13 mouse cellular contexts compared by ENCODE assay signal in the genomic region with DNA sequence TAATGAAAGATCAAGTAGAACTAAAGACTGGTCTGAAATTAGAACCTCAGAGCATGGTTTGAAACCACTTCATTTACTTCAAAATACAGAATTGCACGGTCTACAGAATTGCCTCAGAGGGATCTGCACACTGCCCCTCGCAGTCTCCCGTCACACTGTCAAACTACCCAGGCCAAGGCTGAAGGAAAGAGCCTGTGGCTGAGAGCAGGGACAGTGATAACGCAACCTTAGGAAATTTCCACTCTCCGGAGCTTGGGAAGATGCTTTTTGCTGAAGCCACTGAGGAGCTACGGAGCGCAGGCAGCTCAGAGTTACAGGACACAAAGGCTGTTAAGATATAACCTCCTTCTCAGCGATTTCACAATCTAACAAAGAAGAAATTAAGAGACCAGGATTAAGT. TPM values are rescaled to one million over a fixed set of nuclear protein-coding genes. Genes with fewer than 3 reads are reported as not detected.
A peak's percentile ranks its signal among the peaks of the same experiment; 100 is the strongest.
DNase-seq lines count a peak whose midpoint lies in the region; ATAC-seq lines count a peak whose summit lies in the region.
"Had no signal": no experiment of that assay in that cellular context is flagged by ENCODE, and none has a peak within 500 bp of the region (broad histone marks: within the 10 kb centered on the region; RNA-seq: fewer than 3 reads in every experiment).

No protein-coding gene starts in this region.

- no peak for ATAC-seq in kidney, embryonic 16.5 days (ENCODE audit: low FRiP score, low TSS enrichment)
- ATAC-seq in embryonic facial prominence, embryonic 12.5 days (ENCODE audit: insufficient number of reproducible peaks, insufficient read depth, low FRiP score, low TSS enrichment) = no peak
- no peak for ATAC-seq in stomach, embryonic 15.5 days (ENCODE audit: insufficient read depth, low FRiP score, low read depth)
- ATAC-seq in liver, embryonic 12.5 days = no peak

- H3K27me3 ChIP-seq in heart, embryonic 10.5 days (ENCODE audit: insufficient read depth, poor library complexity, severe bottlenecking) = no peaks in the 10 kb centered on the region
- H3K27me3 ChIP-seq in kidney, embryonic 16.5 days (ENCODE audit: insufficient read depth, low read length) = no peaks in the 10 kb centered on the region
- H3K27me3 ChIP-seq in embryonic facial prominence, embryonic 12.5 days = no peaks in the 10 kb centered on the region
- H3K27me3 ChIP-seq in stomach, embryonic 15.5 days (replicated peaks) = no peaks in the 10 kb centered on the region
- no peaks in the 10 kb centered on the region for H3K27me3 ChIP-seq in liver, embryonic 12.5 days (replicated peaks)

- 42% methylated on average over 8 of the region's 8 CpGs for WGBS in heart, embryonic 10.5 days
- WGBS in kidney, embryonic 16.5 days = 73% methylated on average over 8 of the region's 8 CpGs
- 79% methylated on average over 8 of the region's 8 CpGs for WGBS in embryonic facial prominence, embryonic 12.5 days
- WGBS in stomach, embryonic 15.5 days = 79% methylated on average over 8 of the region's 8 CpGs
- 74% methylated on average over 8 of the region's 8 CpGs for WGBS in liver, embryonic 12.5 days (ENCODE audit: insufficient replicate concordance)

- no peak for DNase-seq in heart, embryonic 10.5 days (ENCODE audit: low spot score)
- no peak for DNase-seq in heart, adult 9 months (ENCODE audit: low spot score in 2 of 2)
- no peak for DNase-seq in kidney, adult 18-20 months
- DNase-seq: cerebellum, postnatal 25 days; kidney, adult 9 months; layer of hippocampus, adult 9-11 months; midbrain, embryonic 14.5 days; right cerebral cortex, postnatal 25 days had no signal

- H3K4me1 ChIP-seq in heart, embryonic 10.5 days = peaks cover 75% of the 10 kb centered on the region
- peaks cover 66% of the 10 kb centered on the region for H3K4me1 ChIP-seq in kidney, embryonic 16.5 days (ENCODE audit: insufficient read depth, low read length)
- H3K4me1 ChIP-seq in embryonic facial prominence, embryonic 12.5 days = peaks cover 60% of the 10 kb centered on the region
- H3K4me1 ChIP-seq in stomach, embryonic 15.5 days = peaks cover 62% of the 10 kb centered on the region
- H3K4me1 ChIP-seq in liver, embryonic 12.5 days = peaks cover 46% of the 10 kb centered on the region

- no peak overlapping the region for H3K4me2 ChIP-seq in kidney, embryonic 16.5 days (replicated peaks; ENCODE audit: low read depth, low read length)
- no peak overlapping the region for H3K4me2 ChIP-seq in embryonic facial prominence, embryonic 12.5 days (replicated peaks)
- H3K4me2 ChIP-seq in stomach, embryonic 15.5 days = no peak overlapping the region
- no peak overlapping the region for H3K4me2 ChIP-seq in liver, embryonic 12.5 days
- H3K4me2 ChIP-seq: liver, embryonic 11.5 days had no signal

- H3K36me3 ChIP-seq in heart, embryonic 10.5 days = peaks cover 13% of the 10 kb centered on the region; the same call in 1 of the 2 replicates
- peaks cover 9% of the 10 kb centered on the region for H3K36me3 ChIP-seq in kidney, embryonic 16.5 days (ENCODE audit: insufficient read depth, low read length)
- H3K36me3 ChIP-seq in embryonic facial prominence, embryonic 12.5 days = peaks cover 16% of the 10 kb centered on the region; the same call in 1 of the 2 replicates
- H3K36me3 ChIP-seq in stomach, embryonic 15.5 days = 0 out of 2 replicates have a peak, but pooled peaks cover 3% of the 10 kb centered on the region
- H3K36me3 ChIP-seq in liver, embryonic 12.5 days = no peaks in the 10 kb centered on the region; the same call in 1 of the 2 replicates

- peak overlapping the region; percentile 69 for H3K27ac ChIP-seq in heart, embryonic 10.5 days
- H3K27ac ChIP-seq in kidney, embryonic 16.5 days (ENCODE audit: low read length) = 0 out of 2 replicates have a peak overlapping the region, but pooled peaks have one; percentile 11
- 0 out of 2 replicates have a peak overlapping the region, but pooled peaks have one; percentile 50 for H3K27ac ChIP-seq in embryonic facial prominence, embryonic 12.5 days
- peak overlapping the region; percentile 41 for H3K27ac ChIP-seq in stomach, embryonic 15.5 days
- H3K27ac ChIP-seq in liver, embryonic 12.5 days = no peak overlapping the region

- no peak overlapping the region for H3K4me3 ChIP-seq in heart, embryonic 10.5 days
- no peak overlapping the region for H3K4me3 ChIP-seq in kidney, embryonic 16.5 days (ENCODE audit: low read length)
- no peak overlapping the region for H3K4me3 ChIP-seq in embryonic facial prominence, embryonic 12.5 days
- H3K4me3 ChIP-seq in stomach, embryonic 15.5 days (replicated peaks) = no peak overlapping the region
- no peak overlapping the region for H3K4me3 ChIP-seq in liver, embryonic 12.5 days

- H3K9ac ChIP-seq in kidney, embryonic 16.5 days (replicated peaks; ENCODE audit: low read length) = no peak overlapping the region
- H3K9ac ChIP-seq in embryonic facial prominence, embryonic 12.5 days = no peak overlapping the region
- no peak overlapping the region for H3K9ac ChIP-seq in stomach, embryonic 15.5 days
- no peak overlapping the region for H3K9ac ChIP-seq in liver, embryonic 12.5 days

- no peaks in the 10 kb centered on the region for H3K9me3 ChIP-seq in heart, embryonic 10.5 days
- no peaks in the 10 kb centered on the region for H3K9me3 ChIP-seq in kidney, embryonic 16.5 days (ENCODE audit: low read length)
- no peaks in the 10 kb centered on the region for H3K9me3 ChIP-seq in embryonic facial prominence, embryonic 12.5 days
- no peaks in the 10 kb centered on the region for H3K9me3 ChIP-seq in stomach, embryonic 15.5 days
- no peaks in the 10 kb centered on the region for H3K9me3 ChIP-seq in liver, embryonic 12.5 days (replicated peaks)

RNA-seq across cellular contexts. Expression of a gene that starts 10.4 kb away (rescaled TPM):
- polyA plus RNA-seq in heart, embryonic 10.5 days (2016; fragmentation: Nextera tagmentation; extraction: Ambion mirVana) = 2.5 and 3.7 TPM in 2 replicates
- 7.6 and 9.9 TPM in 2 replicates for polyA plus RNA-seq in kidney, embryonic 16.5 days (2015; fragmentation: Nextera tagmentation; extraction: Ambion mirVana)
- 6.6 and 7.1 TPM in 2 replicates for polyA plus RNA-seq in embryonic facial prominence, embryonic 12.5 days (2016; fragmentation: Nextera tagmentation; extraction: Ambion mirVana)
- polyA plus RNA-seq in stomach, embryonic 15.5 days (2015; fragmentation: Nextera tagmentation; extraction: Ambion mirVana) = 3.6 and 5.2 TPM in 2 replicates
- polyA plus RNA-seq in liver, embryonic 12.5 days (2016; fragmentation: Nextera tagmentation; extraction: Ambion mirVana) = 0.62 and 0.83 TPM in 2 replicates

RNA-seq across cellular contexts. Expression of a gene that starts 59.0 kb away (rescaled TPM):
- 101 and 104 TPM in 2 replicates for polyA plus RNA-seq in heart, embryonic 10.5 days (2016; fragmentation: Nextera tagmentation; extraction: Ambion mirVana)
- polyA plus RNA-seq in kidney, embryonic 16.5 days (2015; fragmentation: Nextera tagmentation; extraction: Ambion mirVana) = 102 and 112 TPM in 2 replicates
- polyA plus RNA-seq in embryonic facial prominence, embryonic 12.5 days (2016; fragmentation: Nextera tagmentation; extraction: Ambion mirVana) = 99.8 and 106 TPM in 2 replicates
- polyA plus RNA-seq in stomach, embryonic 15.5 days (2015; fragmentation: Nextera tagmentation; extraction: Ambion mirVana) = 66.9 and 72.0 TPM in 2 replicates
- 70.9 and 72.5 TPM in 2 replicates for polyA plus RNA-seq in liver, embryonic 12.5 days (2016; fragmentation: Nextera tagmentation; extraction: Ambion mirVana)

RNA-seq across cellular contexts. Expression of a gene that starts 59.5 kb away (rescaled TPM):
- 209 and 232 TPM in 2 replicates for polyA plus RNA-seq in heart, embryonic 10.5 days (2016; fragmentation: Nextera tagmentation; extraction: Ambion mirVana)
- 216 and 231 TPM in 2 replicates for polyA plus RNA-seq in kidney, embryonic 16.5 days (2015; fragmentation: Nextera tagmentation; extraction: Ambion mirVana)
- 239 and 256 TPM in 2 replicates for polyA plus RNA-seq in embryonic facial prominence, embryonic 12.5 days (2016; fragmentation: Nextera tagmentation; extraction: Ambion mirVana)
- 222 and 224 TPM in 2 replicates for polyA plus RNA-seq in stomach, embryonic 15.5 days (2015; fragmentation: Nextera tagmentation; extraction: Ambion mirVana)
- 130 TPM in 2 replicates for polyA plus RNA-seq in liver, embryonic 12.5 days (2016; fragmentation: Nextera tagmentation; extraction: Ambion mirVana)
